Mouse (Mus musculus) B cell, adult 67 days (primary cell): ENCODE data around the gene Cd3eap. TPM values are rescaled to one million over a fixed set of nuclear protein-coding genes. Genes with fewer than 3 reads are reported as not detected.

ENCODE experiments used
- total RNA-seq, 2 experiments: library from RNA; stranded (reverse); gene quantifications; 4 replicates each; pipeline ENCODE4 v1.2.4; 2023

Cd3eap gene
- 10 to 100 TPM in 1 of 2 experiments, 1 to 10 TPM in 1; 6.7 to 10.7 TPM for total RNA-seq

DNA sequence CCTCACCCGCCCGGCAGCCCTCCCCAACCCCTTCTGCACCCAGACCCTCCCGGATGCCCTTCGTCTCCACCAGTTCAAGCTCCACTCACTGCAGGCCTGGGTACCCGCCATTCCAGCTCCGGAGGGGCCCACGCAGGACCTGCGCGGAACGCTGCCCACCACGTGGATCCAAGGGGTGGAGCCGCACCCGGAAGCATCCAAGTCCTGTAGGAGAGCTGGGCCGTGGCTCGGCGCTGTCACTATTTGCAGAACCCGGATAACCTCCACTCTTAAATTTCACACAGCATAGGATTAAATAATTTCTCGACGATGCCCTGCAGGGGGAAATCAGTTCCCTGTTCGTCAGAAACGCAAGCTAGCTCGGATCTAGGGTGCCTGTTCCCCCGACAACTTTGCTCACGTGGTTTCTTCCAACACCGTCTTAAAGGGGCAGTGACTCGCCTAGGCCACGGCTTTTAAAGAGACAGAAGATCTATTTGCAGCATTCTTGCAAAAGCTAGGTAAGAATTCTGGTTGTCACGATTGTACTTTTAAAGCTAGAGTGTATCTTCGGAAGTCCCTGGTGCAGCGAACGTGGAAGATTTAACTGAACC lies at the start of gene Cd3eap, which contains the start of gene Ppp1r13l:
Cd3eap (minus strand) TSS at position 185 of the 593 bp plus-strand sequence.
Ppp1r13l (plus strand) TSS at position 451 of the 593 bp plus-strand sequence.

DNA sequence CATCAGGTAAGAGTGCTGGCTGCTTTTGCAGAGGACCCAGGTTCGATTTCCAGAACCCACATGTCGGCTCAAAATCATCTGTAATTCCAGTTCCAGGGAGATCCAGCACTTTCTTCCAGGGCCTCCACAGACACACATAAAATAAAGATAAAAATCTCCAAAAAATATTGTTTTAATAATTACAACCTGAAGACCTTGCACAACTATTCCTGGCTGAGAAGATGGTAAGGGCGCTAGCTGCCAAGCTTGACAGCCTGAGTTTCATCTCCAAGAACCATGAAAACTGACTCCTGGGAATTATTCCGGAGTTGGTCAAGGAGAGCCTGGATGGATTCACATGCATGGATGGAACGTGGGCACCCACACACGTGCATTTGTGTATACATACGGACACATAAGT lies 45.2 kb upstream of the Cd3eap start, which contains the start of gene Ckm:
Ckm (plus strand) TSS at position 301 of the 400 bp plus-strand sequence.

DNA sequence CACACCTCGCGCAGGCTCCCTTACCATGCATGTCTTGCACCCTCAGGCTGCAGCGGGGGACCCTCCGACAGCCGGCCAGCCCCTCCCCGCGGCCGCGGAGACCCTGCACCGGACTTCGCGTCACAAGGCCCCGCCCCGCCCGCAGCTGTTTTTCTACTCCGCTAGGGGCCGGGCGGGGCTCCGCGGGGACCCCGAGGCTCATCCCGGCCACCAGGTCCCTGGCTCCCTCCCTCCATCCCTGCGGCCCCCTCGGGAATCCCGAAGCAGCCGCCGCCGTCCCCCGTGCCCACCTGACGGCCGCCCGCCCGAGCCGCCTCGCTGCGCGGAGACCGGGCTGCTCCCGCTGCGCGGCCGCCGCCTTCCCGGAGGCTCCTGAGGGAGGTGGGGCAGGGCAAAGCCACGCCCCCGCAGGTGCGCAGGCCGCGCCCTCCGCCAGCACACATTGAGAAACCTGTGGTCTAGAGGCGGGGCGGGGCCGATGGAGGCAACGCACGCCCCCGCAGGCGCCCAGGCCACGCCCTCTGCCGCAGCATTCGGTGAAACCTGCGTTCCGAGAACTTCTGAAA lies 44.5 kb upstream of the Cd3eap start, which contains the start of gene Klc3:
Klc3 (minus strand) TSS at position 374 of the 566 bp plus-strand sequence.

DNA sequence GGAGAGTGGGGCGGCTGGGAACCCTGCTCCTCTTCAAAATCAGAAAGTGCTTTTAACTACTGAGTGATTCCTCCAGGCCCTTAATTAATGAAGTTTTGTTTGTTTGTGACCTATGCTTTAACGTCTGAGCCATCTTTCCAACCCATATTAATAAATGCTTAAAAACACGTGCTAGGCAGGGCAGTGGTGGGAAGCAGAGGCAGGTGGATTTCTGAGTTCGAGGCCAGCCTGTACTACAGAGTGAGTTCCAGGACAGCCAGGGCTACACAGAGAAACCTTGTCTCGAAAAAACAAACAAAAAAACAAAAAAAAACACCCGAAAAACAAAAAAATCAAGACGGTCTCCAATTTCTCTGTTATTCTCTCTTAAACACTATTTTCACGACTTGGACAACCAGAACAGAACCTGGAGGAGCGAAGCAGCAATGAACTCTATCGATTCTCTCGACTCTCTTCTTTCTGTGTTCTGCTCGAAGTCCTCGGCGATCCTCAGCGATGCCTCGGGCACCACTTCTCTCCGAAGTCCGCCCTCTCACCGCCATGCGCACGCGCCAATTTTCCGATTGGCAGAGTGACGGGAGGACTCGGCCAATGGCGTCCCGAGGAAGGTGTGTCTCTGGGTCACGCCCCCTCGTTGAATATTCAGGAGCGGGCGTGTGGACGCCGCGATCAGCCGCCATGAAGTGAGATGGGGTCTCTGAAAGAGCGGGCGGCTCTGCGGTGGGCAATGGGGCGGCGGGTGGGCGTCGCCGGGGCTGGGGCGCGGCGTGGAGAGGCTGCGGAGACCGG lies 22.3 kb upstream of the Cd3eap start, which contains the start of gene Ercc2:
Ercc2 (plus strand) TSS at position 634 of the 789 bp plus-strand sequence.

DNA sequence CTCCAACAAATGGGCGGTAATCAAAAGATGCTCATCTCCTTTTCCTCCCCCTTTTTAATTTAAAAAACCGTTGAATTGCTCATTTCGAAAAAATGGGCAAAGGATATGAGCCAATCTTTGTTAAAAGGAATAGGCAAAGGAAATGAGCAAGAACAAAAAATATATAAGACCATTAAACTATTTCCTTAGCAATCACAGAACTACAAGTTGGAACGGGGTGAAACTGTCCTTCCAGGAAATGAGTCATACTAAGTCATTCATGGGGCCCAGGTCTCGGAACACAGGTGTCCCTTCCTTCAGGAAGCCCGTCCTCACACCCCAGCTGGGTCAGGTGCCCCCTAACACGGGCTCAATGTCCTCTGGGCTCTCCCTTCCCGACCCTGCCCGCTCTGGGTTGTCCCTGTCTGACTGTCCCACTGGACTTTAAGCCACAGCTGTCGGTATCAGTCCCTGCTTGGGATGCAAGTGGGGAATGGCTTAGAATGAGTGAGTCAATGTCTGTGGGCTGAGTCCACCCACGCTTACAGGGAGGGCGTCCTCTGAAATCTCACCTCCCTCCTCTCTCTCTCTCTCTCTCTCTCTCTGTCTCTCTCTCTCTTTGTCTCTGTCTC lies 14.9 kb downstream of the Cd3eap start, which contains the start of gene Ercc1:
Ercc1 (plus strand) TSS at position 542 of the 611 bp plus-strand sequence.

DNA sequence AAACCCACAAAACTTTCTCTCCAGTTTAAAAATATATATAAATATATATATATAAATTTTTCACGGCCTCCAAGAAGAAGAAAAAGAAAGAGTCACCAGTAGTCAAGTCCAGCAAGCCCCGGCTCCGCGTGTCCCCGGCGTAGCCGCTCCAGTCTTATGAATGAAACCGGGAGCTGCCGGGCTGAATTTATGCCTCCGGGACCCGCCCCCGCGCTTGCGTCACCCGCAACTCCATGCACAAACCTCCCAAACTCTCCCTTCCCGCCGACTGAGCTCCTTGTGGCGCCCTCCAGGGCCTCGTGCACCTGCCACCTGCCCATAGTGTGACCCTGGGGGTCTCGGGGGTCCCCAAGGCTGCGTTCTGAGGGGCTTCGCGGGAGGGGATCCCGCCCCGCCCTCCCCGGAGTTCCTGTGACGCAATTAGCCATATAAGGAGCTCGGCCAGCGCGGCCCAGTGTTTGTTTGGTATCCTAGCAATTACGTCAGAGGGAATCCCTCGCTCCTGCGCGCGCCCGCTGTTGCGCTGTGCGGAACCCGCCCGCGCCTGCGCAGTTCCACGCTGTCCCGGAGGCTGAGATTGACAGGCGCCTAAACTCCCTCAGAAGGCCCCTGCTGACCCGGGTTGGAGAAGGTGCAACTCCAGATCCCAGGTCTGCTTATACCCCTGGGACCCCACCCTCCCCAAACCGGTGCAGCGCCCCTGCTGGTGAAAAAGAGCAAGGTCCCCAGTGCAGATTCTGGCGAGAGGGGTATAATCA lies 49.2 kb downstream of the Cd3eap start, which contains the start of gene Fosb:
Fosb (minus strand) TSS at position 168 of the 758 bp plus-strand sequence.

Other genes with a start within 250 kb of the Cd3eap start
- gene Gm4969, start 241.1 kb downstream of the Cd3eap start, total RNA-seq: not detected
- gene Fbxo46, start 239.6 kb downstream of the Cd3eap start, total RNA-seq: 10 to 100 TPM; 27.1 to 29.2 TPM
- gene Qpctl, start 210.2 kb downstream of the Cd3eap start, total RNA-seq: 10 to 100 TPM; 12.3 to 14.1 TPM
- gene Snrpd2, start 209.8 kb downstream of the Cd3eap start, total RNA-seq: 100 to 1,000 TPM in 1 of 2 experiments, 10 to 100 TPM in 1; 89.6 to 100 TPM
- gene Gipr, start 193.4 kb downstream of the Cd3eap start, total RNA-seq: not detected
- 10 to 100 TPM; 20.6 to 35.2 TPM for gene Eml2, start 183.1 kb downstream of the Cd3eap start, total RNA-seq
- not detected for gene Gpr4, start 146.9 kb downstream of the Cd3eap start, total RNA-seq
- 10 to 100 TPM; 37.9 to 54.7 TPM for gene Opa3, start 131.1 kb downstream of the Cd3eap start, total RNA-seq
- 100 to 1,000 TPM; 403 to 410 TPM for gene Vasp, start 87.7 kb downstream of the Cd3eap start, total RNA-seq
- gene Ppm1n, start 79.4 kb downstream of the Cd3eap start, total RNA-seq: not detected
- not detected for gene Rtn2, start 76.9 kb downstream of the Cd3eap start, total RNA-seq
- gene Fosb, start 49.4 kb downstream of the Cd3eap start, total RNA-seq: 1,000 to 10,000 TPM in 1 of 2 experiments, 100 to 1,000 TPM in 1; 524 to 1,527 TPM
- gene Ercc1, start 14.7 kb downstream of the Cd3eap start, total RNA-seq: 10 to 100 TPM; 64.3 to 66.3 TPM
- gene Ppp1r13l, start 266 bp upstream of the Cd3eap start, total RNA-seq: 1 to 10 TPM; 1.4 to 1.9 TPM
- 10 to 100 TPM; 57.0 to 80.3 TPM for gene Ercc2, start 22.5 kb upstream of the Cd3eap start, total RNA-seq
- 1 to 10 TPM; 1.9 to 2.2 TPM for gene Klc3, start 44.6 kb upstream of the Cd3eap start, total RNA-seq
- under 1 TPM; 0.44 TPM for gene Ckm, start 45.3 kb upstream of the Cd3eap start, total RNA-seq
- gene Mark4, start 99.3 kb upstream of the Cd3eap start, total RNA-seq: 10 to 100 TPM; 29.5 to 30.7 TPM
- not detected for gene Exoc3l2, start 103.8 kb upstream of the Cd3eap start, total RNA-seq
- gene Bloc1s3, start 148.9 kb upstream of the Cd3eap start, total RNA-seq: 1 to 10 TPM; 5.8 to 6.5 TPM
- 10 to 100 TPM; 30.2 to 34.6 TPM for gene Trappc6a, start 148.9 kb upstream of the Cd3eap start, total RNA-seq
- gene Nkpd1, start 158.4 kb upstream of the Cd3eap start, total RNA-seq: under 1 TPM; 0.55 to 0.62 TPM
- gene Ppp1r37, start 203.6 kb upstream of the Cd3eap start, total RNA-seq: 10 to 100 TPM; 58.2 to 64.2 TPM
- gene Zfp296, start 217.8 kb upstream of the Cd3eap start, total RNA-seq: 10 to 100 TPM; 14.4 to 17.4 TPM
- 10 to 100 TPM; 88.5 to 93.3 TPM for gene Gemin7, start 218.1 kb upstream of the Cd3eap start, total RNA-seq
- gene Clasrp, start 245.0 kb upstream of the Cd3eap start, total RNA-seq: 100 to 1,000 TPM; 111 to 118 TPM